Mouse (Mus musculus) forebrain, embryonic 13.5 days (tissue): ENCODE measurements at regions not wholly inside any gene's neighbourhood (a gene's known extent, or its start where the extent isn't known, plus 50 kb on each side); places are given as distances from the start of the nearest gene placed in this dataset.
A peak's percentile ranks its signal among the peaks of the same experiment; 100 is the strongest.

ENCODE experiments used
- ATAC-seq: fragments of 200-750 bp; cut with Nextera tagmentation; 2 replicates; pipeline ENCODE4 v1.8.0; 2017
- H3K27ac ChIP-seq: fragments of 300-500 bp; sonication (generic); 2 replicates; pipeline ENCODE4 v1.5.1; 2015; ENCODE audit warnings: inconsistent platforms, mild to moderate bottlenecking, moderate library complexity
- H3K27me3 ChIP-seq: fragments of 300-500 bp; sonication (generic); 2 replicates; pipeline ENCODE4 v1.6.1; 2015; ENCODE audit warnings: mild to moderate bottlenecking, inconsistent platforms
- H3K36me3 ChIP-seq: fragments of 300-500 bp; sonication (generic); 2 replicates; pipeline ENCODE4 v1.6.1; 2015; ENCODE audit warnings: mild to moderate bottlenecking, inconsistent platforms; ENCODE audit not compliant: poor library complexity, severe bottlenecking
- H3K4me1 ChIP-seq: fragments of 300-500 bp; sonication (generic); 2 replicates; pipeline ENCODE4 v1.6.1; 2015; ENCODE audit warnings: inconsistent platforms
- H3K4me2 ChIP-seq: fragments of 300-500 bp; sonication (generic); 2 replicates; pipeline ENCODE4 v1.6.1; 2015; ENCODE audit warnings: inconsistent platforms, mild to moderate bottlenecking, moderate library complexity
- H3K4me3 ChIP-seq: fragments of 300-500 bp; sonication (generic); 2 replicates; pipeline ENCODE4 v1.5.1; 2015; ENCODE audit warnings: mild to moderate bottlenecking, inconsistent platforms
- H3K9ac ChIP-seq: fragments of 300-500 bp; sonication (generic); 2 replicates; pipeline ENCODE4 v1.6.1; 2015; ENCODE audit warnings: mild to moderate bottlenecking, inconsistent platforms
- H3K9me3 ChIP-seq: fragments of 300-500 bp; sonication (generic); replicated peaks from 2 replicates; pipeline ENCODE4 v1.6.1; 2016; ENCODE audit warnings: inconsistent platforms
- WGBS: fragments of 180-500 bp; shearing (Covaris S2); methylation state at CpG from one replicate; pipeline ENCODE4 v1.1.7; 2015; 5-methylcytosine and 5-hydroxymethylcytosine counted together

GRCm38 (mm10) chr3:146337429-146337828, 67.0 kb upstream of the Ssx2ip start:
- peak; percentile 25; the same call in 1 of the 2 replicates for ATAC-seq
- peaks cover 41% of the 10 kb centered on the region for H3K4me1 ChIP-seq
- no peaks in the 10 kb centered on the region for H3K27me3 ChIP-seq
- peak overlapping the region; percentile 91 for H3K27ac ChIP-seq
- H3K36me3 ChIP-seq, result no peaks in the 10 kb centered on the region
- H3K4me2 ChIP-seq, result peak overlapping the region; percentile 54
- H3K9me3 ChIP-seq, result no peaks in the 10 kb centered on the region
- H3K9ac ChIP-seq, result 0 out of 2 replicates have a peak overlapping the region, but pooled peaks have one; percentile 48
- 43% methylated on average over 3 of the region's 3 CpGs for WGBS
- H3K4me3 ChIP-seq, result peak overlapping the region; percentile 24; the same call in 1 of the 2 replicates

GRCm38 (mm10) chr3:146337861-146338281, 66.6 kb upstream of the Ssx2ip start:
- peak overlapping the region; percentile 91 for H3K27ac ChIP-seq
- H3K4me1 ChIP-seq, result peaks cover 41% of the 10 kb centered on the region
- under 1% methylated on average over 7 of the region's 7 CpGs for WGBS
- peak overlapping the region; percentile 24 for H3K4me3 ChIP-seq
- H3K27me3 ChIP-seq, result no peaks in the 10 kb centered on the region
- 0 out of 2 replicates have a peak overlapping the region, but pooled peaks have one; percentile 48 for H3K9ac ChIP-seq
- no peaks in the 10 kb centered on the region for H3K36me3 ChIP-seq
- H3K4me2 ChIP-seq, result peak overlapping the region; percentile 54
- H3K9me3 ChIP-seq, result no peaks in the 10 kb centered on the region
- ATAC-seq, result peak; percentile 95

- ATAC-seq, result peak; percentile 31; the same call in 1 of the 2 replicates
Measured at GRCm38 (mm10) chr3:146338445-146338844, 66.0 kb upstream of the Ssx2ip start.

GRCm38 (mm10) chr3:146340316-146341055, 64.0 kb upstream of the Ssx2ip start:
- ATAC-seq, result no peak
- Histone ChIP-seq H3K9me3 (no peaks in the 10 kb centered on the region), H3K27me3 (no peaks in the 10 kb centered on the region), H3K36me3 (no peaks in the 10 kb centered on the region), H3K27ac (no peak overlapping the region), H3K4me3 (no peak overlapping the region), H3K4me2 (no peak overlapping the region), H3K9ac (no peak overlapping the region), H3K4me1 (peaks cover 42% of the 10 kb centered on the region)
- 89% methylated on average over 12 of the region's 12 CpGs for WGBS

More at GRCm38 (mm10) chr3:146338445-146338844, 66.0 kb upstream of the Ssx2ip start:
- Histone ChIP-seq H3K36me3 (no peaks in the 10 kb centered on the region), H3K9me3 (no peaks in the 10 kb centered on the region), H3K9ac (no peak overlapping the region), H3K4me3 (no peak overlapping the region), H3K27me3 (no peaks in the 10 kb centered on the region), H3K4me1 (peaks cover 41% of the 10 kb centered on the region), H3K4me2 (peak overlapping the region; percentile 54), H3K27ac (peak overlapping the region; percentile 91)
- WGBS, result 67% methylated on average over 9 of the region's 9 CpGs

GRCm38 (mm10) chr3:146341652-146342340, 62.6 kb upstream of the Ssx2ip start:
- WGBS, result 53% methylated on average over 6 of the region's 6 CpGs
- H3K4me1 ChIP-seq, result peaks cover 48% of the 10 kb centered on the region
- H3K27ac ChIP-seq, result no peak overlapping the region
- H3K36me3 ChIP-seq, result no peaks in the 10 kb centered on the region
- no peak for ATAC-seq
- H3K9me3 ChIP-seq, result no peaks in the 10 kb centered on the region
- no peaks in the 10 kb centered on the region for H3K27me3 ChIP-seq
- no peak overlapping the region for H3K4me3 ChIP-seq
- no peak overlapping the region for H3K4me2 ChIP-seq
- no peak overlapping the region for H3K9ac ChIP-seq

- Histone ChIP-seq H3K27me3 (0 out of 2 replicates have a peak, but pooled peaks cover 3% of the 10 kb centered on the region), H3K4me1 (peaks cover 39% of the 10 kb centered on the region), H3K36me3 (no peaks in the 10 kb centered on the region), H3K9ac (no peak overlapping the region), H3K4me2 (no peak overlapping the region), H3K27ac (no peak overlapping the region), H3K9me3 (no peaks in the 10 kb centered on the region), H3K4me3 (no peak overlapping the region)
- WGBS, result 83% methylated on average over 1 of the region's 1 CpGs
- ATAC-seq, result no peak
Measured at GRCm38 (mm10) chr3:146342727-146343126, 61.7 kb upstream of the Ssx2ip start.

- no peak overlapping the region for H3K9ac ChIP-seq
- 53% methylated on average over 9 of the region's 9 CpGs for WGBS
- no peaks in the 10 kb centered on the region for H3K9me3 ChIP-seq
- H3K27ac ChIP-seq, result no peak overlapping the region
- no peak overlapping the region for H3K4me3 ChIP-seq
- peak; percentile 20; the same call in 1 of the 2 replicates for ATAC-seq
- H3K4me1 ChIP-seq, result peaks cover 29% of the 10 kb centered on the region; the same call in 1 of the 2 replicates
- no peak overlapping the region for H3K4me2 ChIP-seq
- H3K27me3 ChIP-seq, result 0 out of 2 replicates have a peak, but pooled peaks cover 3% of the 10 kb centered on the region
- no peaks in the 10 kb centered on the region for H3K36me3 ChIP-seq
Measured at GRCm38 (mm10) chr3:146343649-146344401, 60.6 kb upstream of the Ssx2ip start.

GRCm38 (mm10) chr3:146344402-146345025, 59.9 kb upstream of the Ssx2ip start:
- Histone ChIP-seq H3K27ac (no peak overlapping the region), H3K4me3 (no peak overlapping the region), H3K36me3 (no peaks in the 10 kb centered on the region), H3K4me2 (no peak overlapping the region), H3K9ac (no peak overlapping the region), H3K27me3 (0 out of 2 replicates have a peak, but pooled peaks cover 3% of the 10 kb centered on the region), H3K4me1 (peaks cover 29% of the 10 kb centered on the region; the same call in 1 of the 2 replicates), H3K9me3 (no peaks in the 10 kb centered on the region)
- 71% methylated on average over 11 of the region's 11 CpGs for WGBS
- ATAC-seq, result no peak

GRCm38 (mm10) chr3:146345308-146345780, 59.1 kb upstream of the Ssx2ip start:
- H3K27ac ChIP-seq, result peak overlapping the region; percentile 51; the same call in 1 of the 2 replicates
- H3K36me3 ChIP-seq, result no peaks in the 10 kb centered on the region
- peak; percentile 88 for ATAC-seq
- H3K9me3 ChIP-seq, result no peaks in the 10 kb centered on the region
- H3K9ac ChIP-seq, result peak overlapping the region; percentile 64
- 0 out of 2 replicates have a peak, but pooled peaks cover 3% of the 10 kb centered on the region for H3K27me3 ChIP-seq
- peak overlapping the region; percentile 31 for H3K4me3 ChIP-seq
- WGBS, result 5% methylated on average over 18 of the region's 18 CpGs
- H3K4me1 ChIP-seq, result peaks cover 29% of the 10 kb centered on the region; the same call in 1 of the 2 replicates
- H3K4me2 ChIP-seq, result peak overlapping the region; percentile 57

GRCm38 (mm10) chr3:146345946-146346345, 58.5 kb upstream of the Ssx2ip start:
- Histone ChIP-seq H3K36me3 (no peaks in the 10 kb centered on the region), H3K4me3 (peak overlapping the region; percentile 31; the same call in 1 of the 2 replicates), H3K9me3 (no peaks in the 10 kb centered on the region), H3K27ac (no peak overlapping the region), H3K4me1 (peaks cover 29% of the 10 kb centered on the region; the same call in 1 of the 2 replicates), H3K27me3 (0 out of 2 replicates have a peak, but pooled peaks cover 3% of the 10 kb centered on the region), H3K4me2 (peak overlapping the region; percentile 57), H3K9ac (0 out of 2 replicates have a peak overlapping the region, but pooled peaks have one; percentile 34)
- 58% methylated on average over 4 of the region's 4 CpGs for WGBS
- 0 out of 2 replicates have a peak, but pooled peaks have one; percentile 19 for ATAC-seq

- 92% methylated on average over 3 of the region's 3 CpGs for WGBS
- Histone ChIP-seq H3K27ac (no peak overlapping the region), H3K27me3 (0 out of 2 replicates have a peak, but pooled peaks cover 3% of the 10 kb centered on the region), H3K4me1 (peaks cover 16% of the 10 kb centered on the region; the same call in 1 of the 2 replicates), H3K4me2 (no peak overlapping the region), H3K9me3 (no peaks in the 10 kb centered on the region), H3K36me3 (no peaks in the 10 kb centered on the region), H3K4me3 (no peak overlapping the region), H3K9ac (no peak overlapping the region)
- ATAC-seq, result no peak
Measured at GRCm38 (mm10) chr3:146347311-146347710, 57.1 kb upstream of the Ssx2ip start.
